Mouse (Mus musculus) granulocyte monocyte progenitor cell, adult 5-6 weeks (primary cell): ENCODE measurements around the gene Gpr158. TPM values are rescaled to one million over a fixed set of nuclear protein-coding genes. Genes with fewer than 3 reads are reported as not detected.

Experiments
- total RNA-seq, 2 experiments: library from RNA; stranded (forward) in 1 of 2; stranded (reverse) in 1 of 2; fragments of 200-712, 200-1000 nt in 1 of 2; fragments of >200 nt in 1 of 2; fragmentation: Nextera tagmentation in 1 of 2; gene quantifications; 2 replicates each; pipeline ENCODE4 v1.2.3; 2014 to 2017

Gpr158 gene
- total RNA-seq, 2 experiments from 2014 or later = not detected

Other genes starting within 250 kb of the Gpr158 start
- 0.68 and 1.6 TPM in 2 replicates for gene Enkur, start 162.2 kb upstream of the Gpr158 start, total RNA-seq (2014; fragmentation: Nextera tagmentation)
- 3.4 and 4.5 TPM in 2 replicates for gene Enkur, start 162.2 kb upstream of the Gpr158 start, total RNA-seq (2017)
- gene Thnsl1, start 161.8 kb upstream of the Gpr158 start, total RNA-seq (2014; fragmentation: Nextera tagmentation) = 9.0 and 12.3 TPM in 2 replicates
- gene Thnsl1, start 161.8 kb upstream of the Gpr158 start, total RNA-seq (2017) = 5.5 and 6.5 TPM in 2 replicates